Mouse (Mus musculus) brain, embryonic 14.5 days (tissue): ENCODE measurements around the gene Sipa1.

Experiments
- CTCF ChIP-seq: fragments of 200-500 bp; IDR thresholded peaks from 2 replicates; pipeline ENCODE4 v1.5.1; 2012; ENCODE audit warnings: inconsistent platforms, mild to moderate bottlenecking, moderate library complexity, borderline replicate concordance; ENCODE audit not compliant: insufficient read depth, insufficient read length; ENCODE audit errors: extremely low read depth
- POLR2A ChIP-seq: fragments of 200-500 bp; IDR thresholded peaks from 2 replicates; pipeline ENCODE4 v1.6.1; 2012; ENCODE audit warnings: mild to moderate bottlenecking, inconsistent platforms, borderline replicate concordance; ENCODE audit not compliant: poor library complexity, insufficient read depth, insufficient read length, severe bottlenecking; ENCODE audit errors: extremely low read depth

- no peak for TF ChIP-seq CTCF
- no peak for TF ChIP-seq POLR2A
Measured at GRCm38 (mm10) chr19:5649298-5649741, 14.2 kb downstream of the Sipa1 start.
